Mouse (Mus musculus) embryo, embryonic 11.5 days (tissue): Measurements from ENCODE around the gene Gm44502.

Source experiments
- DNase-seq: peaks from one replicate; pipeline ENCODE4 v3.0.0-alpha.2; 2012; ENCODE audit warnings: low read depth, low spot score

Gene Gm44502

GRCm38 (mm10) chr15:89429352-89430221 lies at the start of gene Gm44502, which contains the start of the genes C730034F03Rik and Chkb:
Gene Gm44502, minus strand, starts transcription at chr15:89429696.
Gene C730034F03Rik, plus strand, starts transcription at chr15:89429589.
Gene Chkb, minus strand, starts transcription at chr15:89429908.
- peak; percentile 84 for DNase-seq

GRCm38 (mm10) chr15:89478622-89479021 lies 49.1 kb upstream of the Gm44502 start:
- DNase-seq: no peak

GRCm38 (mm10) chr15:89477806-89478205 lies 48.3 kb upstream of the Gm44502 start:
- DNase-seq: no peak

- no peak for DNase-seq
Measured at GRCm38 (mm10) chr15:89477091-89477491, 47.6 kb upstream of the Gm44502 start, which contains the start of gene Arsa. Gene Arsa, minus strand, starts transcription at chr15:89477425.

- no peak for DNase-seq
Measured at GRCm38 (mm10) chr15:89476475-89476815, 46.9 kb upstream of the Gm44502 start.

- DNase-seq: peak; percentile 78
Measured at GRCm38 (mm10) chr15:89475611-89476474, 46.3 kb upstream of the Gm44502 start.

GRCm38 (mm10) chr15:89475293-89475600 lies 45.8 kb upstream of the Gm44502 start:
- no peak for DNase-seq

- DNase-seq: no peak
Measured at GRCm38 (mm10) chr15:89474596-89475292, 45.2 kb upstream of the Gm44502 start.

- DNase-seq: no peak
Measured at GRCm38 (mm10) chr15:89473921-89474320, 44.4 kb upstream of the Gm44502 start.

- DNase-seq: no peak
Measured at GRCm38 (mm10) chr15:89473370-89473769, 43.9 kb upstream of the Gm44502 start.

GRCm38 (mm10) chr15:89471476-89471875 lies 42.0 kb upstream of the Gm44502 start:
- DNase-seq: no peak

- DNase-seq: no peak
Measured at GRCm38 (mm10) chr15:89468577-89468976, 39.1 kb upstream of the Gm44502 start.

GRCm38 (mm10) chr15:89465052-89465451 lies 35.6 kb upstream of the Gm44502 start:
- DNase-seq: no peak

GRCm38 (mm10) chr15:89463334-89464235 lies 34.1 kb upstream of the Gm44502 start:
- DNase-seq: no peak

- no peak for DNase-seq
Measured at GRCm38 (mm10) chr15:89462176-89462575, 32.7 kb upstream of the Gm44502 start.

- DNase-seq: no peak
Measured at GRCm38 (mm10) chr15:89461321-89461720, 31.8 kb upstream of the Gm44502 start.

- no peak for DNase-seq
Measured at GRCm38 (mm10) chr15:89460298-89460697, 30.8 kb upstream of the Gm44502 start.

- no peak for DNase-seq
Measured at GRCm38 (mm10) chr15:89459821-89460220, 30.3 kb upstream of the Gm44502 start.

GRCm38 (mm10) chr15:89458942-89459341 lies 29.4 kb upstream of the Gm44502 start:
- DNase-seq: no peak

GRCm38 (mm10) chr15:89455642-89456041 lies 26.1 kb upstream of the Gm44502 start:
- no peak for DNase-seq

- DNase-seq: no peak
Measured at GRCm38 (mm10) chr15:89454857-89455256, 25.4 kb upstream of the Gm44502 start.
